Mouse (Mus musculus) intestine, postnatal 0 days (tissue): ENCODE data around the gene Lpar5. TPM values are rescaled to one million over a fixed set of nuclear protein-coding genes. Genes with fewer than 3 reads are reported as not detected.

Experiments
- ATAC-seq: fragments of 200-750 bp; cut with Nextera tagmentation; 2 replicates; pipeline ENCODE4 v1.8.0; 2017; ENCODE audit warnings: mild to moderate bottlenecking, moderate TSS enrichment, moderate library complexity
- H3K27ac ChIP-seq: fragments of 300-500 bp; sonication (generic); 2 replicates; pipeline ENCODE4 v1.5.1; 2014; ENCODE audit warnings: mild to moderate bottlenecking, low read depth, low read length, moderate library complexity
- H3K27me3 ChIP-seq: fragments of 300-500 bp; sonication (generic); replicated peaks from 2 replicates; pipeline ENCODE4 v1.6.1; 2014; ENCODE audit warnings: low read length, mixed read lengths; ENCODE audit not compliant: control insufficient read depth, insufficient read depth
- H3K36me3 ChIP-seq: fragments of 300-500 bp; sonication (generic); 2 replicates; pipeline ENCODE4 v1.6.1; 2014; ENCODE audit warnings: mild to moderate bottlenecking, moderate library complexity; ENCODE audit not compliant: control insufficient read depth, insufficient read depth
- H3K4me1 ChIP-seq: fragments of 300-500 bp; sonication (generic); replicated peaks from 2 replicates; pipeline ENCODE4 v1.6.1; 2014; ENCODE audit warnings: antibody characterized with exemption, low read length, mixed read lengths; ENCODE audit not compliant: control insufficient read depth, insufficient read depth
- H3K4me2 ChIP-seq: fragments of 300-500 bp; sonication (generic); replicated peaks from 2 replicates; pipeline ENCODE4 v1.6.1; 2014; ENCODE audit warnings: low read depth, mild to moderate bottlenecking, moderate library complexity
- H3K4me3 ChIP-seq: fragments of 300-500 bp; sonication (generic); 2 replicates; pipeline ENCODE4 v1.5.1; 2014; ENCODE audit warnings: low read depth, low read length
- H3K9ac ChIP-seq: fragments of 300-500 bp; sonication (generic); 2 replicates; pipeline ENCODE4 v1.6.1; 2014; ENCODE audit warnings: mild to moderate bottlenecking, low read depth, low read length
- H3K9me3 ChIP-seq: fragments of 300-500 bp; sonication (generic); 2 replicates; pipeline ENCODE4 v1.6.1; 2016; ENCODE audit warnings: mixed run types; ENCODE audit not compliant: control insufficient read depth
- CTCF ChIP-seq: sonication (generic); IDR thresholded peaks from 2 replicates; pipeline ENCODE4 v1.5.1; 2016; ENCODE audit warnings: low read depth, mild to moderate bottlenecking, control low read depth, antibody characterized with exemption, moderate library complexity
- WGBS: fragments of 180-500 bp; shearing (Covaris S2); extraction: QIAGEN DNeasy Blood & Tissue Kit; methylation state at CpG from one replicate; pipeline ENCODE4 v1.1.7; 2014; 5-methylcytosine and 5-hydroxymethylcytosine counted together
- polyA plus RNA-seq: library from polyadenylated mRNA; unstranded; fragments of >200 nt; fragmentation: Nextera tagmentation; extraction: Ambion mirVana; gene quantifications from 2 replicates; pipeline ENCODE4 v1.2.1, GENCODE M21; 2015

Gene Lpar5
- polyA plus RNA-seq, 1 experiment from 2014 or later: 9.9 TPM

- Histone ChIP-seq H3K27me3 (no peaks in the 10 kb centered on the region), H3K36me3 (peaks cover 13% of the 10 kb centered on the region; the same call in 1 of the 2 replicates), H3K4me3 (peak overlapping the region; percentile 34), H3K27ac (peak overlapping the region; percentile 30; the same call in 1 of the 2 replicates), H3K9ac (no peak overlapping the region), H3K4me1 (peaks cover 8% of the 10 kb centered on the region; the same call in 1 of the 2 replicates), H3K4me2 (peak overlapping the region; percentile 66), H3K9me3 (no peaks in the 10 kb centered on the region)
- ATAC-seq: peak; percentile 15
- no peak for TF ChIP-seq CTCF
- WGBS: 32% methylated on average over 25 of the region's 25 CpGs
Observed at GRCm38 (mm10) chr6:125081394-125081793, 13.7 kb downstream of the Lpar5 start.

- H3K4me3 ChIP-seq: peak overlapping the region; percentile 34
- 26% methylated on average over 45 of the region's 45 CpGs for WGBS
- peak overlapping the region; percentile 66 for H3K4me2 ChIP-seq
- H3K4me1 ChIP-seq: peaks cover 8% of the 10 kb centered on the region; the same call in 1 of the 2 replicates
- H3K9ac ChIP-seq: no peak overlapping the region
- TF ChIP-seq CTCF: peak; percentile 98
- no peaks in the 10 kb centered on the region for H3K27me3 ChIP-seq
- ATAC-seq: peak; percentile 84
- peak overlapping the region; percentile 30; the same call in 1 of the 2 replicates for H3K27ac ChIP-seq
- peaks cover 13% of the 10 kb centered on the region; the same call in 1 of the 2 replicates for H3K36me3 ChIP-seq
- no peaks in the 10 kb centered on the region for H3K9me3 ChIP-seq
Observed at GRCm38 (mm10) chr6:125081797-125082560, 14.3 kb downstream of the Lpar5 start.

GRCm38 (mm10) chr6:125082801-125083386 lies 15.2 kb downstream of the Lpar5 start:
- Histone ChIP-seq H3K27ac (no peak overlapping the region), H3K4me1 (peaks cover 8% of the 10 kb centered on the region; the same call in 1 of the 2 replicates), H3K9ac (no peak overlapping the region), H3K9me3 (no peaks in the 10 kb centered on the region), H3K27me3 (no peaks in the 10 kb centered on the region), H3K36me3 (peaks cover 13% of the 10 kb centered on the region; the same call in 1 of the 2 replicates), H3K4me3 (no peak overlapping the region), H3K4me2 (no peak overlapping the region)
- no peak for TF ChIP-seq CTCF
- 84% methylated on average over 7 of the region's 7 CpGs for WGBS
- no peak for ATAC-seq

- H3K9me3 ChIP-seq: no peaks in the 10 kb centered on the region
- H3K27me3 ChIP-seq: no peaks in the 10 kb centered on the region
- peak; percentile 94 for TF ChIP-seq CTCF
- no peak overlapping the region for H3K27ac ChIP-seq
- no peak for ATAC-seq
- H3K9ac ChIP-seq: no peak overlapping the region
- H3K4me3 ChIP-seq: no peak overlapping the region
- peaks cover 13% of the 10 kb centered on the region; the same call in 1 of the 2 replicates for H3K36me3 ChIP-seq
- H3K4me1 ChIP-seq: peaks cover 12% of the 10 kb centered on the region; the same call in 1 of the 2 replicates
- H3K4me2 ChIP-seq: no peak overlapping the region
- WGBS: 8% methylated on average over 4 of the region's 4 CpGs
Observed at GRCm38 (mm10) chr6:125084424-125084823, 16.7 kb downstream of the Lpar5 start.

GRCm38 (mm10) chr6:125087937-125088336 lies 20.2 kb downstream of the Lpar5 start:
- Histone ChIP-seq H3K27ac (peak overlapping the region; percentile 83; the same call in 1 of the 2 replicates), H3K9ac (no peak overlapping the region), H3K4me3 (no peak overlapping the region), H3K36me3 (peaks cover 5% of the 10 kb centered on the region; the same call in 1 of the 2 replicates), H3K9me3 (no peaks in the 10 kb centered on the region), H3K27me3 (no peaks in the 10 kb centered on the region), H3K4me2 (no peak overlapping the region), H3K4me1 (peaks cover 15% of the 10 kb centered on the region; the same call in 1 of the 2 replicates)
- no peak for TF ChIP-seq CTCF
- WGBS: 78% methylated on average over 3 of the region's 3 CpGs
- ATAC-seq: no peak
